Mouse (Mus musculus): ENCODE results near the gene 4931406P16Rik. TPM values are rescaled to one million over a fixed set of nuclear protein-coding genes. Genes with fewer than 3 reads are reported as not detected.
"Not testable (repeated sequence)": the region's sequence is repeated elsewhere in the genome, so short reads cannot be mapped to it uniquely, and the experiment has no call there.

The 4931406P16Rik gene
- polyA plus RNA-seq, 1 experiment from 2014 or later = 25.3 TPM

DNA sequence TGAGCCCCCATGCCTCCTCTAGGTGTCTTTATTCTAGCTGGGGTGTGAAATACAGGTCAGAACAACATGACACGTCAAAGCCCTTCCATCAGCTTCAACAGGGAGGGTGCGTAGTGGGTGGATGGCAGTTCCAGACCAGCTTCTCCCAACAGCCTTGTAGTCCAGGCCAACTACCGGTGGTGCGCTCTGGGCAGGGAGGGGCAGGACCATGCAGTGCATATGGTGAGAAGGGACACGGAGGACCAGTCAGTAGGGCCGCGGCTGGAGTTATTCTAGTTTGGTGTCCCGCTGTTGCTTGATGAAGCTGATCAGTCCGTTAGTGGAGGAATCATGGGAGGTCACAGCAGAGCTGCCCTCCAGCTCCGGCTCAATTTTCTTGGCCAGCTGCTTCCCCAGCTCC is 111.2 kb downstream of the 4931406P16Rik start:
- not testable (repeated sequence) for H3K4me1 ChIP-seq (ENCODE audit: control insufficient read depth, insufficient read depth, low read length); DNase-seq (ENCODE audit: low spot score); H3K4me3 ChIP-seq (ENCODE audit: low read depth, low read length); H3K27me3 ChIP-seq (replicated peaks; ENCODE audit: control insufficient read depth, insufficient read depth, low read length); ATAC-seq; H3K4me2 ChIP-seq (ENCODE audit: low read length); H3K9ac ChIP-seq (ENCODE audit: low read length); H3K27ac ChIP-seq (ENCODE audit: low read depth, low read length); H3K9me3 ChIP-seq (replicated peaks; ENCODE audit: control insufficient read depth, low read length)
- 96% methylated on average over 10 of the region's 10 CpGs for WGBS
- peaks cover 62% of the 10 kb centered on the region for H3K36me3 ChIP-seq (ENCODE audit: control insufficient read depth, insufficient read depth, low read length)

GRCm38 (mm10) chr7:34200829-34201228 is 112.5 kb downstream of the 4931406P16Rik start:
- ATAC-seq (no peak), DNase-seq (ENCODE audit: low spot score) (no peak)
- 91% methylated on average over 2 of the region's 2 CpGs for WGBS
- Histone ChIP-seq H3K4me2 (ENCODE audit: low read length) (no peak overlapping the region), H3K9ac (ENCODE audit: low read length) (no peak overlapping the region), H3K9me3 (replicated peaks; ENCODE audit: control insufficient read depth, low read length) (no peaks in the 10 kb centered on the region), H3K27me3 (replicated peaks; ENCODE audit: control insufficient read depth, insufficient read depth, low read length) (no peaks in the 10 kb centered on the region), H3K4me1 (ENCODE audit: control insufficient read depth, insufficient read depth, low read length) (no peaks in the 10 kb centered on the region; the same call in 1 of the 2 replicates), H3K27ac (ENCODE audit: low read depth, low read length) (no peak overlapping the region), H3K4me3 (ENCODE audit: low read depth, low read length) (no peak overlapping the region), H3K36me3 (ENCODE audit: control insufficient read depth, insufficient read depth, low read length) (peaks cover 49% of the 10 kb centered on the region)

DNA sequence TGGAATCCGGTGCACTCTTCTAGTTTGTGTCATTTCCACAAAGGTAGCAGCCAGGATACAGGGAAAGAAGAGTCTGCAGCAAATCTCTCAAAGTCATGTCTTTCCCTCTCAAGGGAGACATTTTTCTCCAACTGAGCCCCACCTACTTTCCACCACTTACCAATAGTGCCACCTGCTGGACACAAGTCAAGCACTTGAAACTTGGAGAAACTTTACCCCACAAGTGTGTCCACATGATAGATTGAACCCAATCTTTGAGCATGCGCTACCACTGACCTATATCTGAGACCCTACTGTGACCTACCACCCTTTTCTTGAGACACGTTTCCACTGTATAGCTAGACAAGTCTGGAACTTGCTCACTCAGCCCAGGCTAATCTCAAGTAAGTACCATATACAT is 115.0 kb downstream of the 4931406P16Rik start:
- Histone ChIP-seq H3K4me2 (ENCODE audit: low read length) (no peak overlapping the region), H3K36me3 (ENCODE audit: control insufficient read depth, insufficient read depth, low read length) (peaks cover 25% of the 10 kb centered on the region), H3K27me3 (replicated peaks; ENCODE audit: control insufficient read depth, insufficient read depth, low read length) (no peaks in the 10 kb centered on the region), H3K27ac (ENCODE audit: low read depth, low read length) (no peak overlapping the region), H3K9me3 (replicated peaks; ENCODE audit: control insufficient read depth, low read length) (no peaks in the 10 kb centered on the region), H3K9ac (ENCODE audit: low read length) (no peak overlapping the region), H3K4me3 (ENCODE audit: low read depth, low read length) (no peak overlapping the region), H3K4me1 (ENCODE audit: control insufficient read depth, insufficient read depth, low read length) (peaks cover 4% of the 10 kb centered on the region)
- WGBS = 51% methylated on average over 3 of the region's 3 CpGs
- no peak for ATAC-seq
- DNase-seq (ENCODE audit: low spot score) = peak; percentile 13

DNA sequence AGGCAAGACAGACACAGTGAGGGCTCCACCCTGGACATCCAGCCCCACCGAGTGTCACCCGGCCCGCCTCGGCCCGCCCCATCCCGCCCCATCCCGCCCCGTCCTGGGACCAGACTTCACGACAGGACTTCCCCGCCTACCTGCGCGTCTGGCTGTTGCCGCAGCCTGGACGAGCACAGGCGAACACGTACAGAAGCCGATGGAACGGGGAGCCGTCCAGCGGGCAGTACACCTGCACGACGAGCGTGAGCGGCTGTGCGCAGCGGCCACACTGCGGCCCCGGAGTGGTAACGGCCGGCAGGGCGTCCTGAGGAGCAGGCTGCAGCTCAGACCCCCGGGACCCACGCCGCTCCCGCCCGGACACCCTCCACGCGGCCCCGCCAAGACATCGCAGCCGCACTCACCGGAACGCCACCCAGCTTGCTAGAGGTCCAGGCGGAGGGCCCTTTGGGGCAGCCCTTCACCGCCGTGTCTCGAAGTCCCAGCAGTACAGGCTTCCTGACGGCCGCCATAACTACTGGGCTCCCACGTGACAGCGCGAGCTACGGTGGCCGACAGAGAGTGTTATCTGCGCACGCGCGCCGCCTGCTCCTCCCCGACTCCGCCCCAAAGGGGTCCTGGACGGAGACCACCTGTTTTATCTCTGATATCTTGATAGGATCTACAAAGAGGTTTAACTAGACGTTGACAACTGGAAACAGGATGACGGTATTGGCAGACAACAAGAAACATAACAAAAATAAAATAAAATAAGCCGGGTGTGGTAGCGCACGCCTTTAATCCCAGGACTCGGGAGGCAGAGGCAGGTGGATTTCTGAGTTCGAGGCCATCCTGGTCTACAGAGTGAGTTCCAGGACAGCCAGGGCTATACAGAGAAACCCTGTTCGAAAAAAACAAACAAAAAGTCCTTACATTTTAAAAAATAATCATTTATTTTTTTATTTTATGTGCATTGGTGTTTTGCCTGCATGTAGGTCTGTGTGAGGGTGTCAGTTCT is 116.9 kb downstream of the 4931406P16Rik start, which contains the start of gene Pdcd2l:
Gene Pdcd2l (minus strand): TSS at position 530 of the 997 bp plus-strand sequence.
- Histone ChIP-seq H3K4me2 (ENCODE audit: low read length) (peak within 1 kb of the TSS; percentile 86), H3K36me3 (ENCODE audit: control insufficient read depth, insufficient read depth, low read length) (peaks cover 20% of the 10 kb centered on the region), H3K9ac (ENCODE audit: low read length) (peak within 1 kb of the TSS; percentile 95), H3K27ac (ENCODE audit: low read depth, low read length) (peak within 1 kb of the TSS; percentile 4; the same call in 1 of the 2 replicates), H3K4me3 (ENCODE audit: low read depth, low read length) (peak within 1 kb of the TSS; percentile 98), H3K9me3 (replicated peaks; ENCODE audit: control insufficient read depth, low read length) (no peaks in the 10 kb centered on the region), H3K4me1 (ENCODE audit: control insufficient read depth, insufficient read depth, low read length) (peaks cover 4% of the 10 kb centered on the region), H3K27me3 (replicated peaks; ENCODE audit: control insufficient read depth, insufficient read depth, low read length) (no peaks in the 10 kb centered on the region)
- peak; percentile 96 for ATAC-seq
- DNase-seq (ENCODE audit: low spot score) = peak; percentile 95
- 3% methylated on average over 70 of the region's 70 CpGs for WGBS

- H3K36me3 ChIP-seq (ENCODE audit: control insufficient read depth, insufficient read depth, low read length) = peaks cover 15% of the 10 kb centered on the region
- no peaks in the 10 kb centered on the region for H3K27me3 ChIP-seq (replicated peaks; ENCODE audit: control insufficient read depth, insufficient read depth, low read length)
- no peak overlapping the region for H3K27ac ChIP-seq (ENCODE audit: low read depth, low read length)
- ATAC-seq (no peak), DNase-seq (ENCODE audit: low spot score) (peak; percentile 11)
- 49% methylated on average over 3 of the region's 3 CpGs for WGBS
- no peaks in the 10 kb centered on the region for H3K9me3 ChIP-seq (replicated peaks; ENCODE audit: control insufficient read depth, low read length)
- H3K9ac ChIP-seq (ENCODE audit: low read length) = peak overlapping the region; percentile 95
- H3K4me2 ChIP-seq (ENCODE audit: low read length) = peak overlapping the region; percentile 86
- peak overlapping the region; percentile 98 for H3K4me3 ChIP-seq (ENCODE audit: low read depth, low read length)
- peaks cover 4% of the 10 kb centered on the region for H3K4me1 ChIP-seq (ENCODE audit: control insufficient read depth, insufficient read depth, low read length)
Measured at GRCm38 (mm10) chr7:34195632-34196031, 117.7 kb downstream of the 4931406P16Rik start.

GRCm38 (mm10) chr7:34192825-34193224 is 120.5 kb downstream of the 4931406P16Rik start:
- H3K4me3 ChIP-seq (ENCODE audit: low read depth, low read length) = no peak overlapping the region
- ATAC-seq (no peak), DNase-seq (ENCODE audit: low spot score) (no peak)
- no peaks in the 10 kb centered on the region for H3K27me3 ChIP-seq (replicated peaks; ENCODE audit: control insufficient read depth, insufficient read depth, low read length)
- H3K9me3 ChIP-seq (replicated peaks; ENCODE audit: control insufficient read depth, low read length) = no peaks in the 10 kb centered on the region
- H3K4me2 ChIP-seq (ENCODE audit: low read length) = no peak overlapping the region
- no peak overlapping the region for H3K9ac ChIP-seq (ENCODE audit: low read length)
- H3K36me3 ChIP-seq (ENCODE audit: control insufficient read depth, insufficient read depth, low read length) = peaks cover 33% of the 10 kb centered on the region
- WGBS = 95% methylated on average over 6 of the region's 6 CpGs
- peaks cover 4% of the 10 kb centered on the region for H3K4me1 ChIP-seq (ENCODE audit: control insufficient read depth, insufficient read depth, low read length)
- H3K27ac ChIP-seq (ENCODE audit: low read depth, low read length) = no peak overlapping the region

DNA sequence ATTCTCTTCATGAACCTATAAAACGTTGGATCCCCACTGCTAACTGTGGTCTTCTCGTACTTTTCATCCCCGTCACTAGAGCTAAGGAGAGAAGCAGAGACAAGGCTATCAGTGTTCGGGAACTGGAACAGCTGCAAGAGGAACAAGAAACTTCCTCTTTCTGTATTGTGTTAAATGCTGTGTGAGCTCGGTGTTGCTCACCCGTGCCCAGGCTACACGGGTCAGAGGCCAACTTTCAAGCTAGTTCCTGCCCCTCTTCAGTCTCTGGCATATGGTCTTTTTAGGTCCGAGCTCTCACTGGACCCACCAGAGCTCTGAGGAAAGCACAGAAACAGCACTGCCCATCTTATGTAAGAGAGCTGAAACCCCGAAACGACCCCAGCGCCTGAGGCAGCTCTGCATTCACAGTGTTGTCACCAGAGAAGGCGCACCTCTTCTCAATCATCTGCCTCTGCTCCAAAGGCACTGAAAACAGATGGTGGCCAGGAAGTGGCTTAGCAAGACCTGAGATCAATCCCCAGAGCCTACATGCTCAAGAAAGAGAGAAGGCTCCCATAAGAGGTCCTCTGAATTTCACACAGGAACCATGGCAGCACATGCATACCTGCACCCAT is 123.9 kb downstream of the 4931406P16Rik start:
- Histone ChIP-seq H3K27ac (ENCODE audit: low read depth, low read length) (no peak overlapping the region), H3K4me3 (ENCODE audit: low read depth, low read length) (no peak overlapping the region), H3K27me3 (replicated peaks; ENCODE audit: control insufficient read depth, insufficient read depth, low read length) (no peaks in the 10 kb centered on the region), H3K36me3 (ENCODE audit: control insufficient read depth, insufficient read depth, low read length) (peaks cover 57% of the 10 kb centered on the region), H3K9ac (ENCODE audit: low read length) (no peak overlapping the region), H3K4me1 (ENCODE audit: control insufficient read depth, insufficient read depth, low read length) (no peaks in the 10 kb centered on the region), H3K4me2 (ENCODE audit: low read length) (no peak overlapping the region), H3K9me3 (replicated peaks; ENCODE audit: control insufficient read depth, low read length) (no peaks in the 10 kb centered on the region)
- no peak for DNase-seq (ENCODE audit: low spot score)
- no peak for ATAC-seq
- 93% methylated on average over 12 of the region's 12 CpGs for WGBS
